Mouse (Mus musculus) kidney, postnatal 4 days (tissue): ENCODE measurements around the gene Myl4.
A peak's percentile ranks its signal among the peaks of the same experiment; 100 is the strongest.

Experiments used
- DNase-seq, 2 experiments: peaks; one replicate each; pipeline ENCODE4 v3.0.0; 2021; ENCODE audit warnings: mixed read lengths in 2 of 2

The Myl4 gene

GRCm38 (mm10) chr11:104637010-104637409 is 86.5 kb downstream of the Myl4 start:
- no peak for DNase-seq

- DNase-seq: no peak
These were observed 87.5 kb downstream of the Myl4 start for GRCm38 (mm10) chr11:104638006-104638405.

GRCm38 (mm10) chr11:104638906-104639305 is 88.4 kb downstream of the Myl4 start:
- no peak for DNase-seq

GRCm38 (mm10) chr11:104639634-104640033 is 89.2 kb downstream of the Myl4 start:
- peak in 1 of 2 experiments; percentile 34 for DNase-seq

GRCm38 (mm10) chr11:104640894-104641293 is 90.4 kb downstream of the Myl4 start:
- no peak for DNase-seq

- no peak for DNase-seq
These were observed 92.8 kb downstream of the Myl4 start for GRCm38 (mm10) chr11:104643236-104643635.
